Mouse (Mus musculus): ENCODE results near the gene Nkap. TPM values are rescaled to one million over a fixed set of nuclear protein-coding genes. Genes with fewer than 3 reads are reported as not detected.
"Not testable (repeated sequence)": the region's sequence is repeated elsewhere in the genome, so short reads cannot be mapped to it uniquely, and the experiment has no call there.

Nkap gene
- total RNA-seq, 2 experiments from 2014 or later, result 15.2 to 15.9 TPM

- no peak for DNase-seq (ENCODE audit: low spot score in 2 of 2)
- intact Hi-C loops (cut with DNase I), result no loop called here
Measured at GRCm38 (mm10) chrX:37141732-37142131, 15.1 kb downstream of the Nkap start.

DNA sequence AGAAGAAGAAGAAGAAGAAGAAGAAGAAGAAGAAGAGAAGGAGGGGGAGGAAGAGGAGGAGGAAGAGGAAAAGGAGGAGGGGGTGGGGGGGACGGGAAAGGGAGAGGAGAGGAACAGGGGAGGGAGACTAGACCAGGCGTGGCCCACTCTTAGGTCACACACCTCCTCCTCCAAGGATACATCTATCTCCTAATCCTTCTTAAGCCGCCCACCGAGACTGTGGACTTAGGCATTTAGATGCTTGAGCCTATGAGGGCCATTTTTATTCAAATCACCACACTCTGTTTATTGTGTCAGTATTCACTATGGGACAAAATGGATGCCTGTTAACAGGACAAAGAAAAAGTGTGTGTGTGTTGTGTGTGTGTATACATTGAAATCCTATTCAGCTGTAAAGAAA, 17.9 kb downstream of the Nkap start:
- intact Hi-C loops (cut with DNase I); DNase-seq (ENCODE audit: low spot score in 2 of 2): not testable (repeated sequence)

DNA sequence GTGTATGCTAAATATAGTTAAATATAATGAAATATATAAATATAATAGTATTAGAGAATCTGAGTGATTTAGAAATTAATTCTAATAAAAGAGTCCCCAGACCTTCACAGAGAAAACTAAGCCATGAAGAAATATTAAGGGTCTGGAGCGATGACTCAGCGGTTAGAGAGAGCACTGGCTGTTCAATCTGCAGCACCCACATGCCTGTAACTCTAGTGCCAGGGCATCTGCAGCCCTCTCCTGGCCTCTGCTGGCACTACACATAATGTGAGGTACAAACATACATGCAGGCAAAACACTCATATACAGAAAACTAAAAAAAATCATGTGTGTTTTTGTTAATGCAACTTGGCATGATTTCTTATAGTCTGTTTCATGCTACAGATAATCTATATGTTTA, 18.4 kb downstream of the Nkap start:
- DNase-seq (ENCODE audit: low spot score in 2 of 2), result no peak
- intact Hi-C loops (cut with DNase I), result no loop called here

GRCm38 (mm10) chrX:37157839-37158238, 31.2 kb downstream of the Nkap start:
- intact Hi-C loops (cut with DNase I), result no loop called here
- DNase-seq (ENCODE audit: low spot score in 2 of 2), result no peak

- no peak for DNase-seq (ENCODE audit: low spot score in 2 of 2)
- intact Hi-C loops (cut with DNase I), result no loop called here
Measured at GRCm38 (mm10) chrX:37161169-37161568, 34.6 kb downstream of the Nkap start.

DNA sequence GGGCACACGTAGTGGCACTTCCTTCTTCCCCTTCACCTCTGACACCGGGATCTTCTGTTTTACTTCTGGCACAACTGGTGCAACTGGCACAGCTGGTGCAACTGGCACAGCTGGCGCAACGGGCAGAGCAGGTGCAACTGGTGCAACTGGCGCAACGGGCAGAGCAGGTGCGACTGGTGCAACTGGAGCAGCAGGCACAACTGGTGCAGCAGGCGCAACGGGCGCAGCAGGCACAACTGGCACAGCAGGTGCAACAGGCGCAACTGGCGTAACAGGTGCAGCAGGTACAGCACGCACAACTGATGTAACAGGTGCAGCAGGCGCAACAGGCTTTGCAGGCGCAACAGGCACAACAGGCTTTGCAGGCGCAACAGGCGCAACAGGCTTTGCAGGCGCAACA, 36.5 kb downstream of the Nkap start:
- intact Hi-C loops (cut with DNase I), result no loop called here
- DNase-seq (ENCODE audit: low spot score in 2 of 2), result no peak

DNA sequence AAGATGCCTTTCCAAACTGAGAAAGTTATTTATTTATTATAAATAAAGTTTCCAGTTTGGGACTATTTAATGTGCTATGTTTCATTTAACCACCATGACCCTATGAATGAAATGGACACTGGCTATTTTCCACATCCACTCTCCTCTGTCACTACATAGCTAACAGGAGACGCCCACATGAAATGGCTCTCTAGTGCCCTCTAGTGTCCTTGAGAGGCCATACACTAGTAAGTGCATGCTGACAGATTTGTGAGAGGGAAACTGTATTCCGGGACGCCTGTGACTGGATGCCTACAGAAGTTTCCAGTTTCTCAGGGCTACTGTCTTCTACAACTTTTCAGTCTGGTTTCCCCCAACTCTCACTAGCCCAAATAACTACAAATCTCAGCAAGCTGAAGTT, 40.5 kb downstream of the Nkap start:
- intact Hi-C loops (cut with DNase I), result no loop called here
- peak; percentile 21 to 30 for DNase-seq (ENCODE audit: low spot score in 2 of 2)

DNA sequence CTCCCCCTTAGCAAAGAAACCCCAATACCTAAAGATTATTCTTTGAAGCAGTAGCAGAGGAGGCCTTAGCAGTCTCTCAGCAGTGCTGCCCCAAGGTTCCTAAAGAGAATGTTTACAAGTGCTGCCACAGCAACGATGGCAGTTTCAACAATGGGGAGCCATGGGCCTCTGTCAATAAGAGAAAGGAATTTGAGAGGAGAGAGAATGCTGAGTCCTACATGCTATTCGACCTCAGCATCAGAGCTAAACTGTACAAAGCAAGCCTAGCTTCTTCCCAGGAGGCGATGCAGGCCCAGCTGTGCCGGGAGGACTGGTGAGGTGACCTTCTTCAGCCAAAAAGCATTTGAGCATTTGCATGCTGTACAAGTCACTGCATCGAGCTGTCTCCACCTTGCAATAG, 42.1 kb downstream of the Nkap start, which contains the start of gene Akap14:
TSS of gene Akap14 (minus strand) at position 101 of the 400 bp plus-strand sequence.
- intact Hi-C loops (cut with DNase I), result no loop called here
- DNase-seq (ENCODE audit: low spot score in 2 of 2), result no peak

DNA sequence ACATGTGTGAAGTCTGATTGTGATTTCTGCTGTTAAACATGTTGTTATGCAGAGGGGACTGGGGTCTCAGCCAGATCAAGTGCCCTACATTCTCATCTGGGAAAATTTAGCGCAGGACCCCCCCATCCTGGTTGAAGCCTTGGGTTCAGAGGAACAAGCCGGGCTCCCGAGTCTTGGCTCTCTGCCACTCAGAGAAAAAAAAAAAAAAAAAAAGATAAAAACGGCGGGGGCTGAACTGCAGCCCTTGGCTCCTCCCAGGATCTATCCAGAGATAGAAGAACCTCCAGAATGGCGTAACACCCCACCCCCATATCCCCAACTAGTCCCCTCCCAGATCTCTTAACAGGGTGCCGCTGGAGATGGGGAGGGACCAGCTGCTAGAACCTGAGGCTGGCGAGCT, 57.8 kb downstream of the Nkap start:
- intact Hi-C loops (cut with DNase I); DNase-seq (ENCODE audit: low spot score in 2 of 2): not testable (repeated sequence)

GRCm38 (mm10) chrX:37190755-37191104, 64.1 kb downstream of the Nkap start:
- peak in 1 of 2 experiments; percentile 5 for DNase-seq (ENCODE audit: low spot score in 2 of 2)
- intact Hi-C loops (cut with DNase I), result no loop called here

GRCm38 (mm10) chrX:37191105-37191743, 64.6 kb downstream of the Nkap start, which contains the start of the genes Ndufa1 and Rnf113a1:
Gene Ndufa1 (minus strand): TSS chrX:37191163.
Gene Rnf113a1 (plus strand): TSS chrX:37191245.
- DNase-seq (ENCODE audit: low spot score in 2 of 2), result peak; percentile 67 to 82
- intact Hi-C loops (cut with DNase I), result no loop called here

GRCm38 (mm10) chrX:37191744-37192379, 65.3 kb downstream of the Nkap start:
- peak; percentile 3 to 17 for DNase-seq (ENCODE audit: low spot score in 2 of 2)
- intact Hi-C loops (cut with DNase I), result no loop called here

- intact Hi-C loops (cut with DNase I), result no loop called here
- no peak for DNase-seq (ENCODE audit: low spot score in 2 of 2)
Measured at GRCm38 (mm10) chrX:37198676-37199075, 72.1 kb downstream of the Nkap start.

Other genes with a start within 250 kb of the Nkap start
- 10 to 100 TPM; 32.3 to 32.9 TPM for gene Nkrf, start 223.9 kb upstream of the Nkap start, total RNA-seq (2021)
- gene Sept6, start 135.0 kb upstream of the Nkap start, total RNA-seq (2021), result 10 to 100 TPM; 72.5 to 75.0 TPM
- gene Sowahd, start 78.0 kb upstream of the Nkap start, total RNA-seq (2021), result not detected
- gene Rpl39, start 41.4 kb upstream of the Nkap start, total RNA-seq (2021), result 100 to 1,000 TPM; 292 to 301 TPM
- gene Upf3b, start 16.5 kb upstream of the Nkap start, total RNA-seq (2021), result 10 to 100 TPM; 15.0 to 15.6 TPM
- gene Akap14, start 42.0 kb downstream of the Nkap start, total RNA-seq (2021), result not detected
- 100 to 1,000 TPM; 252 to 260 TPM for gene Ndufa1, start 64.4 kb downstream of the Nkap start, total RNA-seq (2021)
- gene Rnf113a1, start 64.5 kb downstream of the Nkap start, total RNA-seq (2021), result 1 to 10 TPM; 5.5 to 7.3 TPM
- not detected for gene Gm9, start 84.2 kb downstream of the Nkap start, total RNA-seq (2021)
- not detected for gene Rhox1, start 95.5 kb downstream of the Nkap start, total RNA-seq (2021)
- not detected for gene Rhox2a, start 118.2 kb downstream of the Nkap start, total RNA-seq (2021)
- not detected for gene Rhox3a, start 123.1 kb downstream of the Nkap start, total RNA-seq (2021)
- not detected for gene Rhox4a, start 138.5 kb downstream of the Nkap start, total RNA-seq (2021)

Data from left cerebral cortex, postnatal 14 days (tissue).